Mouse (Mus musculus) adrenal gland (tissue): Measurements from ENCODE around the gene Ralgapa1.
"Not testable (repeated sequence)": the region's sequence is repeated elsewhere in the genome, so short reads cannot be mapped to it uniquely, and the experiment has no call there.

Experiments used
- intact Hi-C: fragments of 180-260 bp; cut with DNase I; formaldehyde crosslinking; loops from one replicate; pipeline ENCODE4 v1.15.1; 2025

The Ralgapa1 gene

GRCm38 (mm10) chr12:55801131-55801530, 19.8 kb downstream of the Ralgapa1 start:
- intact Hi-C loops, result no loop called here

GRCm38 (mm10) chr12:55800144-55800543, 20.8 kb downstream of the Ralgapa1 start:
- intact Hi-C loops, result no loop called here

GRCm38 (mm10) chr12:55798745-55799144, 22.2 kb downstream of the Ralgapa1 start:
- intact Hi-C loops, result no loop called here

- intact Hi-C loops, result no loop called here
These were observed 23.9 kb downstream of the Ralgapa1 start for GRCm38 (mm10) chr12:55797103-55797502.

GRCm38 (mm10) chr12:55794485-55794884, 26.5 kb downstream of the Ralgapa1 start:
- intact Hi-C loops, result not testable (repeated sequence)

- intact Hi-C loops, result no loop called here
These were observed 35.7 kb downstream of the Ralgapa1 start for GRCm38 (mm10) chr12:55785252-55785651.

- intact Hi-C loops, result no loop called here
These were observed 38.3 kb downstream of the Ralgapa1 start for GRCm38 (mm10) chr12:55782662-55783061.

GRCm38 (mm10) chr12:55778301-55778700, 42.7 kb downstream of the Ralgapa1 start:
- intact Hi-C loops, result loop anchor here (1.0 kb wide), 1 partner anchor 53 kb away; no protein-coding TSS in a partner anchor

- intact Hi-C loops, result no loop called here
These were observed 43.6 kb downstream of the Ralgapa1 start for GRCm38 (mm10) chr12:55777356-55777755.

GRCm38 (mm10) chr12:55774316-55774715, 46.7 kb downstream of the Ralgapa1 start:
- intact Hi-C loops, result no loop called here

GRCm38 (mm10) chr12:55720319-55720718, 100.6 kb downstream of the Ralgapa1 start:
- intact Hi-C loops, result no loop called here

- intact Hi-C loops, result loop anchor here (10.0 kb wide), 1 partner anchor 59 kb away; no protein-coding TSS in a partner anchor
These were observed 115.1 kb downstream of the Ralgapa1 start for GRCm38 (mm10) chr12:55705881-55706280.

- intact Hi-C loops, result no loop called here
These were observed 154.3 kb downstream of the Ralgapa1 start for GRCm38 (mm10) chr12:55666699-55667098.

- intact Hi-C loops, result not testable (repeated sequence)
These were observed 157.8 kb downstream of the Ralgapa1 start for GRCm38 (mm10) chr12:55663194-55663593.

GRCm38 (mm10) chr12:55648011-55648525, 172.9 kb downstream of the Ralgapa1 start:
- intact Hi-C loops, result no loop called here

GRCm38 (mm10) chr12:55626711-55627110, 194.3 kb downstream of the Ralgapa1 start:
- intact Hi-C loops, result no loop called here

GRCm38 (mm10) chr12:55623254-55623653, 197.7 kb downstream of the Ralgapa1 start:
- intact Hi-C loops, result no loop called here

GRCm38 (mm10) chr12:55622615-55623245, 198.2 kb downstream of the Ralgapa1 start:
- intact Hi-C loops, result no loop called here

- intact Hi-C loops, result no loop called here
These were observed 200.6 kb downstream of the Ralgapa1 start for GRCm38 (mm10) chr12:55620321-55620720.

GRCm38 (mm10) chr12:55610812-55611211, 210.2 kb downstream of the Ralgapa1 start:
- intact Hi-C loops, result no loop called here

GRCm38 (mm10) chr12:55607902-55608301, 213.1 kb downstream of the Ralgapa1 start:
- intact Hi-C loops, result no loop called here

- intact Hi-C loops, result no loop called here
These were observed 216.6 kb downstream of the Ralgapa1 start for GRCm38 (mm10) chr12:55604411-55604810.

GRCm38 (mm10) chr12:55600503-55600994, 220.4 kb downstream of the Ralgapa1 start:
- intact Hi-C loops, result no loop called here
